Mouse (Mus musculus) lung, adult 2 months (tissue): ENCODE data around the gene Olfr448.

Experiments
- CTCF ChIP-seq: fragments of 200-500 bp; IDR thresholded peaks from 2 replicates; pipeline ENCODE4 v1.5.1; 2011; ENCODE audit warnings: mild to moderate bottlenecking, low read length, control low read depth; ENCODE audit not compliant: insufficient read depth
- POLR2A ChIP-seq: fragments of 200-500 bp; IDR thresholded peaks from 2 replicates; pipeline ENCODE4 v1.6.1; 2011; ENCODE audit warnings: low read depth, mild to moderate bottlenecking, control low read depth, low read length, borderline replicate concordance; ENCODE audit errors: extremely low read depth

DNA sequence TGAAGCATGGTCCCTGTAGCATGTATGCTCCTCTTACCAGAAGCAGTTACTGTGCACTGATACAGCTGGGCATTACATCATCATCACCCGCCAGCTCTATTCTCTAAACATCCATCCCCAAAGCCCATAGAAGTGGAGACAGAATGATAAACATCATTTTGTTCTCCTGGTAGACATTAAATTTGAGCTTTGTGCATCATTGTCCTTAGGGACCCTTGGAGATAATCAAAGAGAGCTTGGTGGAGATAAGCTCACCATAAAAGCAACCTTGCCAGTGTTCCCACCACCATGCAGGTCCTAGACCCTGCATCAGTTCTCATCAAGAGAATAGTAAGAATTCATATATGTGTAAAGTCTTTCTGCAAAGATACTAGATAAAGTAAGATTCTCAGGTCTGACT, at the start of gene Olfr448:
- TF ChIP-seq CTCF, result no peak
- no peak for TF ChIP-seq POLR2A
